Mouse (Mus musculus) lung, postnatal 25 days (tissue): Measurements from ENCODE around the gene Tmem233.

ENCODE experiments used
- DNase-seq: peaks from one replicate; pipeline ENCODE4 v3.0.0; 2022; ENCODE audit warnings: low spot score

Tmem233 gene

GRCm38 (mm10) chr5:116029071-116029470 lies 54.0 kb downstream of the Tmem233 start:
- no peak for DNase-seq

GRCm38 (mm10) chr5:116026561-116026960 lies 56.5 kb downstream of the Tmem233 start:
- DNase-seq, result no peak

- no peak for DNase-seq
Measured at GRCm38 (mm10) chr5:116026107-116026506, 56.9 kb downstream of the Tmem233 start.

- DNase-seq, result peak; percentile 97
Measured at GRCm38 (mm10) chr5:116024327-116024739, 58.7 kb downstream of the Tmem233 start, which contains the start of gene Prkab1. Gene Prkab1 (minus strand): TSS chr5:116024508.

- DNase-seq, result no peak
Measured at GRCm38 (mm10) chr5:116023821-116024284, 59.2 kb downstream of the Tmem233 start.

- no peak for DNase-seq
Measured at GRCm38 (mm10) chr5:116023251-116023661, 59.8 kb downstream of the Tmem233 start.

GRCm38 (mm10) chr5:116022658-116023200 lies 60.3 kb downstream of the Tmem233 start:
- DNase-seq, result no peak

- no peak for DNase-seq
Measured at GRCm38 (mm10) chr5:116022131-116022530, 60.9 kb downstream of the Tmem233 start.

GRCm38 (mm10) chr5:116021552-116021951 lies 61.5 kb downstream of the Tmem233 start:
- DNase-seq, result no peak

GRCm38 (mm10) chr5:116019371-116019770 lies 63.7 kb downstream of the Tmem233 start:
- no peak for DNase-seq

- DNase-seq, result no peak
Measured at GRCm38 (mm10) chr5:116018784-116019183, 64.3 kb downstream of the Tmem233 start.

GRCm38 (mm10) chr5:116018196-116018595 lies 64.8 kb downstream of the Tmem233 start:
- DNase-seq, result no peak

GRCm38 (mm10) chr5:116017391-116017790 lies 65.7 kb downstream of the Tmem233 start:
- no peak for DNase-seq

- no peak for DNase-seq
Measured at GRCm38 (mm10) chr5:116016542-116016941, 66.5 kb downstream of the Tmem233 start.

- no peak for DNase-seq
Measured at GRCm38 (mm10) chr5:116014237-116014636, 68.8 kb downstream of the Tmem233 start.

- DNase-seq, result no peak
Measured at GRCm38 (mm10) chr5:116013821-116014220, 69.2 kb downstream of the Tmem233 start.

- no peak for DNase-seq
Measured at GRCm38 (mm10) chr5:116012503-116012902, 70.5 kb downstream of the Tmem233 start.

GRCm38 (mm10) chr5:116011700-116012099 lies 71.3 kb downstream of the Tmem233 start:
- no peak for DNase-seq

- DNase-seq, result no peak
Measured at GRCm38 (mm10) chr5:116009884-116010627, 73.0 kb downstream of the Tmem233 start.

- DNase-seq, result peak; percentile 85
Measured at GRCm38 (mm10) chr5:116009091-116009851, 73.8 kb downstream of the Tmem233 start.

GRCm38 (mm10) chr5:116007723-116008122 lies 75.3 kb downstream of the Tmem233 start:
- no peak for DNase-seq

- DNase-seq, result no peak
Measured at GRCm38 (mm10) chr5:116006324-116007099, 76.5 kb downstream of the Tmem233 start.
